Mouse (Mus musculus) stomach, embryonic 15.5 days (tissue): ENCODE results near the gene Kif20b. TPM values are rescaled to one million over a fixed set of nuclear protein-coding genes. Genes with fewer than 3 reads are reported as not detected.

Experiments
- ATAC-seq: fragments of 200-750 bp; cut with Nextera tagmentation; 2 replicates; pipeline ENCODE4 v1.8.0; 2017; ENCODE audit warnings: low read depth, moderate number of reproducible peaks, moderate TSS enrichment; ENCODE audit not compliant: insufficient read depth, low FRiP score
- H3K27ac ChIP-seq: fragments of 300-500 bp; sonication (generic); 2 replicates; pipeline ENCODE4 v1.5.1; 2015; ENCODE audit warnings: mild to moderate bottlenecking, inconsistent platforms
- H3K27me3 ChIP-seq: fragments of 300-500 bp; sonication (generic); replicated peaks from 2 replicates; pipeline ENCODE4 v1.6.1; 2015; ENCODE audit warnings: inconsistent platforms
- H3K36me3 ChIP-seq: fragments of 300-500 bp; sonication (generic); 2 replicates; pipeline ENCODE4 v1.6.1; 2015; ENCODE audit warnings: inconsistent platforms
- H3K4me1 ChIP-seq: fragments of 300-500 bp; sonication (generic); 2 replicates; pipeline ENCODE4 v1.6.1; 2015; ENCODE audit warnings: inconsistent platforms
- H3K4me2 ChIP-seq: fragments of 300-500 bp; sonication (generic); 2 replicates; pipeline ENCODE4 v1.6.1; 2015; ENCODE audit warnings: mild to moderate bottlenecking, inconsistent platforms
- H3K4me3 ChIP-seq: fragments of 300-500 bp; sonication (generic); replicated peaks from 2 replicates; pipeline ENCODE4 v1.5.1; 2015; ENCODE audit warnings: inconsistent platforms
- H3K9ac ChIP-seq: fragments of 300-500 bp; sonication (generic); 2 replicates; pipeline ENCODE4 v1.6.1; 2015; ENCODE audit warnings: inconsistent platforms
- H3K9me3 ChIP-seq: fragments of 300-500 bp; sonication (generic); 2 replicates; pipeline ENCODE4 v1.6.1; 2016; ENCODE audit warnings: inconsistent platforms
- WGBS: fragments of 180-500 bp; shearing (Covaris S2); methylation state at CpG from one replicate; pipeline ENCODE4 v1.1.7; 2015; 5-methylcytosine and 5-hydroxymethylcytosine counted together
- polyA plus RNA-seq: library from polyadenylated mRNA; unstranded; fragments of >200 nt; fragmentation: Nextera tagmentation; extraction: Ambion mirVana; gene quantifications from 2 replicates; pipeline ENCODE4 v1.2.1, GENCODE M21; 2015

The Kif20b gene
- polyA plus RNA-seq, 1 experiment from 2014 or later = 56.2 TPM

GRCm38 (mm10) chr19:34891590-34891989 lies 30.6 kb upstream of the Kif20b start:
- no peaks in the 10 kb centered on the region for H3K9me3 ChIP-seq
- H3K4me2 ChIP-seq = no peak overlapping the region
- 64% methylated on average over 1 of the region's 1 CpGs for WGBS

GRCm38 (mm10) chr19:34895082-34895481 lies 27.1 kb upstream of the Kif20b start:
- ATAC-seq = no peak
- H3K4me3 ChIP-seq = no peak overlapping the region
- H3K27ac ChIP-seq = no peak overlapping the region
- H3K4me1 ChIP-seq = no peaks in the 10 kb centered on the region
- H3K27me3 ChIP-seq = no peaks in the 10 kb centered on the region
- H3K9ac ChIP-seq = no peak overlapping the region
- WGBS = 76% methylated on average over 4 of the region's 4 CpGs
- no peaks in the 10 kb centered on the region for H3K9me3 ChIP-seq
- no peaks in the 10 kb centered on the region for H3K36me3 ChIP-seq
- H3K4me2 ChIP-seq = no peak overlapping the region

More at GRCm38 (mm10) chr19:34891590-34891989, 30.6 kb upstream of the Kif20b start:
- ATAC-seq = no peak
- H3K4me1 ChIP-seq = no peaks in the 10 kb centered on the region
- H3K9ac ChIP-seq = no peak overlapping the region
- H3K36me3 ChIP-seq = no peaks in the 10 kb centered on the region
- no peak overlapping the region for H3K27ac ChIP-seq
- no peaks in the 10 kb centered on the region for H3K27me3 ChIP-seq
- H3K4me3 ChIP-seq = no peak overlapping the region

GRCm38 (mm10) chr19:34897082-34897965 lies 24.8 kb upstream of the Kif20b start:
- Histone ChIP-seq H3K9ac (no peak overlapping the region), H3K4me2 (no peak overlapping the region), H3K27ac (no peak overlapping the region), H3K4me1 (no peaks in the 10 kb centered on the region), H3K9me3 (no peaks in the 10 kb centered on the region), H3K27me3 (no peaks in the 10 kb centered on the region), H3K4me3 (no peak overlapping the region), H3K36me3 (no peaks in the 10 kb centered on the region)
- ATAC-seq = no peak
- 82% methylated on average over 15 of the region's 15 CpGs for WGBS

- no peaks in the 10 kb centered on the region for H3K9me3 ChIP-seq
- H3K4me3 ChIP-seq = no peak overlapping the region
- H3K4me1 ChIP-seq = no peaks in the 10 kb centered on the region
- ATAC-seq = no peak
- H3K36me3 ChIP-seq = no peaks in the 10 kb centered on the region
- no peak overlapping the region for H3K4me2 ChIP-seq
- H3K27me3 ChIP-seq = no peaks in the 10 kb centered on the region
- H3K9ac ChIP-seq = no peak overlapping the region
- WGBS = 79% methylated on average over 4 of the region's 4 CpGs
- no peak overlapping the region for H3K27ac ChIP-seq
Observed at GRCm38 (mm10) chr19:34898941-34899340, 23.2 kb upstream of the Kif20b start.

GRCm38 (mm10) chr19:34901266-34901665 lies 20.9 kb upstream of the Kif20b start:
- Histone ChIP-seq H3K4me3 (no peak overlapping the region), H3K4me1 (no peaks in the 10 kb centered on the region), H3K4me2 (no peak overlapping the region), H3K36me3 (no peaks in the 10 kb centered on the region), H3K9ac (no peak overlapping the region), H3K27me3 (no peaks in the 10 kb centered on the region), H3K9me3 (no peaks in the 10 kb centered on the region), H3K27ac (no peak overlapping the region)
- WGBS = 87% methylated on average over 7 of the region's 7 CpGs
- no peak for ATAC-seq

GRCm38 (mm10) chr19:34901735-34902134 lies 20.4 kb upstream of the Kif20b start:
- no peak overlapping the region for H3K4me2 ChIP-seq
- no peaks in the 10 kb centered on the region for H3K4me1 ChIP-seq
- WGBS = 78% methylated on average over 2 of the region's 2 CpGs
- H3K4me3 ChIP-seq = no peak overlapping the region
- H3K36me3 ChIP-seq = no peaks in the 10 kb centered on the region
- H3K9ac ChIP-seq = no peak overlapping the region
- ATAC-seq = no peak
- H3K27ac ChIP-seq = no peak overlapping the region
- no peaks in the 10 kb centered on the region for H3K27me3 ChIP-seq
- H3K9me3 ChIP-seq = no peaks in the 10 kb centered on the region

- H3K4me1 ChIP-seq = no peaks in the 10 kb centered on the region
- no peak overlapping the region for H3K4me2 ChIP-seq
- ATAC-seq = no peak
- no peaks in the 10 kb centered on the region for H3K9me3 ChIP-seq
- H3K4me3 ChIP-seq = no peak overlapping the region
- H3K27ac ChIP-seq = no peak overlapping the region
- no peaks in the 10 kb centered on the region for H3K27me3 ChIP-seq
- H3K36me3 ChIP-seq = no peaks in the 10 kb centered on the region
- 81% methylated on average over 5 of the region's 5 CpGs for WGBS
- H3K9ac ChIP-seq = no peak overlapping the region
Observed at GRCm38 (mm10) chr19:34904032-34904431, 18.1 kb upstream of the Kif20b start.

- WGBS = 85% methylated on average over 7 of the region's 7 CpGs
- no peak for ATAC-seq
- Histone ChIP-seq H3K4me2 (no peak overlapping the region), H3K27ac (no peak overlapping the region), H3K36me3 (no peaks in the 10 kb centered on the region), H3K27me3 (no peaks in the 10 kb centered on the region), H3K9ac (no peak overlapping the region), H3K4me3 (no peak overlapping the region), H3K4me1 (no peaks in the 10 kb centered on the region), H3K9me3 (no peaks in the 10 kb centered on the region)
Observed at GRCm38 (mm10) chr19:34905424-34905823, 16.7 kb upstream of the Kif20b start.

GRCm38 (mm10) chr19:34906772-34907171 lies 15.4 kb upstream of the Kif20b start:
- Histone ChIP-seq H3K4me1 (no peaks in the 10 kb centered on the region), H3K9me3 (no peaks in the 10 kb centered on the region), H3K4me3 (no peak overlapping the region), H3K36me3 (no peaks in the 10 kb centered on the region), H3K4me2 (no peak overlapping the region), H3K27me3 (no peaks in the 10 kb centered on the region), H3K9ac (no peak overlapping the region), H3K27ac (no peak overlapping the region)
- no peak for ATAC-seq
- WGBS = 82% methylated on average over 5 of the region's 5 CpGs

GRCm38 (mm10) chr19:34912366-34912765 lies 9.8 kb upstream of the Kif20b start:
- Histone ChIP-seq H3K9ac (no peak overlapping the region), H3K4me2 (no peak overlapping the region), H3K27ac (no peak overlapping the region), H3K4me3 (no peak overlapping the region), H3K4me1 (no peaks in the 10 kb centered on the region), H3K36me3 (no peaks in the 10 kb centered on the region), H3K9me3 (no peaks in the 10 kb centered on the region), H3K27me3 (no peaks in the 10 kb centered on the region)
- no peak for ATAC-seq

- Histone ChIP-seq H3K9me3 (no peaks in the 10 kb centered on the region), H3K9ac (no peak overlapping the region), H3K4me3 (no peak overlapping the region), H3K27me3 (no peaks in the 10 kb centered on the region), H3K27ac (no peak overlapping the region), H3K4me1 (no peaks in the 10 kb centered on the region), H3K36me3 (no peaks in the 10 kb centered on the region), H3K4me2 (no peak overlapping the region)
- ATAC-seq = no peak
- 85% methylated on average over 4 of the region's 4 CpGs for WGBS
Observed at GRCm38 (mm10) chr19:34920066-34920465, 2.1 kb upstream of the Kif20b start.

GRCm38 (mm10) chr19:34920531-34920930 lies 1.6 kb upstream of the Kif20b start:
- no peak overlapping the region for H3K4me3 ChIP-seq
- H3K27ac ChIP-seq = no peak overlapping the region
- no peak for ATAC-seq
- no peak overlapping the region for H3K4me2 ChIP-seq
- no peaks in the 10 kb centered on the region for H3K9me3 ChIP-seq
- WGBS = 61% methylated on average over 3 of the region's 3 CpGs
- no peaks in the 10 kb centered on the region for H3K27me3 ChIP-seq
- no peaks in the 10 kb centered on the region for H3K36me3 ChIP-seq
- H3K9ac ChIP-seq = no peak overlapping the region
- no peaks in the 10 kb centered on the region for H3K4me1 ChIP-seq
